Mouse (Mus musculus) natural killer cell, adult 2 months (primary cell): Measurements from ENCODE around the gene Gm20388.

Experiments used
- DNase-seq, 2 experiments: peaks; one replicate each; pipeline ENCODE4 v3.0.0; 2022; ENCODE audit warnings: low spot score in 2 of 2

The Gm20388 gene

DNA sequence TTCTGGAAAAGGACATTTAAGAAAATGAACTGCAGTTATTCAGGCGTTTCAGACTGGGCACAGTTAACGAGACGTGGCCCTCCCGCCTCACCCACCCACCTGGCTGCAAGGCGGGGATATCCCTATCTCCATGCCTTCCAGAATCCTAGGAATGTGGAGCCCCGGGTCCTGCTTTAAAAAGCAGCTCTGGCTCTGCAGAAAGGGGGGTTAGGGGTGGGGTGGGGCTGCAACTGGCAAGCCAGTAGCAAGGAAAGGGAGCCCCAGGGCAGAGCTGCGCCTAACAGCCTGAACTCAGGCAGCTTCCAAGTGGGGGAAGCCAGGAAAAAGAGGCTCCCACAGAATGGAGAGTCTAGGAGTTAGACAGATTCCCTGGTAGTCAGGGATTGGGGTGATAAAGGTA, 2668.6 kb downstream of the Gm20388 start:
- no peak for DNase-seq

DNA sequence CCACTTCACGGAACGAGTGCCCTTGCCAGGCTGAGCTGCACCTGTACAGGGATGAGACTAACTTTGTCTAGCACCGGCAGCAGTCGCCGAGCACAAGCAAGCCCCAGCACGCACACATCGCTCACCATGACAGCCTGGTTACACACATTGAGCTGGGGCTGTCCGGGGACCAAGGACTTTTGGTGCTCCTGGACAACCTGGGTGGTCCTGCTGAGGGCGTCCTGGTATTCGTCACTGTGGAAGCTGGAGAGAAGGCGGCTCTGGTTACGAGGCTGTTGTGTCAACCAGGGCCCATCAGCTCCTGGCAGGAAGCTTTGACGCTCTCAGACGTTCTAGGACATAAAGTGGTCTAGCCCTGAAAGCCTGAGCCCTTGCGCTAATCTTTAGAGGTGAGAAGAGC, 2670.3 kb downstream of the Gm20388 start:
- DNase-seq = no peak

DNA sequence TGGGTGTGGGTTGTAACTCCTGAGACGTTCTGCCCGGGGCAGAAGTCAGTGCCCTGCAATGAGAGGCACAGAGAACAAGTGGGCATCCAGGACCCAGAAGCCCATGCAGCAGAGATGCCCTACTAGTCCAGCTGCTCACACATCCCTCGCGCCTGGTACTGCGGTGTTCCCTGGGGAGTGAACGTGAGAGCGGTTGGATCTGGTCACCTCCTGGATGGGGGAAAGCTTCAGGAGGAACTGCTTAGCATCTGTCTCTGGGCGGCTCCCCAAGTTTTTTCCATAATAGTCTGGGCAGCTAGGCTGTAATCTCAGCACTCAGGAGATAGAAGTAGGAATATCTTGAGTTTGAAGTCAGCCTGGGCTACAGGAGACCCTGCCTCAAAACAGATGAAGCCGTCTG, 2674.3 kb downstream of the Gm20388 start:
- DNase-seq = no peak

DNA sequence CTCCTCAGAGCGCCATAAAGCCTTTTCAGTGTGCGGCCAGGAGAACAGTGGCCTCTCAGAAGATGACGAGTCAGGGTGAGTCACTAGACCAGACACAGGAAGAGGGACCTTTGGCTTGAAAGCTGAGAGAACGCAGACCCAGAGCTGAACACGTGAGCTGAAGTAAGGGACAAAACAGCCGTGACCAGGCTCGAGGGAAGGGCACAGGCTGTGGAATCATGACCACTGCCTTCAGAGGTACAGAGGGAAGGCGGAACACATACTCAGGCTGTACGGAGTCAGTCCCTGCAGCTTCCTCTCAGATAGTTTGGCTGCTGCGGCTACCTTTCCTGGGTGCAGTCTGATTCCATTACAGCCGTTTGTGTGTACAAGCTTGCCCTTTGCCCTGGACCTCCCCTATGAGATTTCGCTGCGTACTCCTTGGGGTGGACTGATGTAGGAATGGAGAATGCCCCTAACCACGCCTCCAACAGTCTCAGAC, 2674.8 kb downstream of the Gm20388 start:
- DNase-seq = no peak

DNA sequence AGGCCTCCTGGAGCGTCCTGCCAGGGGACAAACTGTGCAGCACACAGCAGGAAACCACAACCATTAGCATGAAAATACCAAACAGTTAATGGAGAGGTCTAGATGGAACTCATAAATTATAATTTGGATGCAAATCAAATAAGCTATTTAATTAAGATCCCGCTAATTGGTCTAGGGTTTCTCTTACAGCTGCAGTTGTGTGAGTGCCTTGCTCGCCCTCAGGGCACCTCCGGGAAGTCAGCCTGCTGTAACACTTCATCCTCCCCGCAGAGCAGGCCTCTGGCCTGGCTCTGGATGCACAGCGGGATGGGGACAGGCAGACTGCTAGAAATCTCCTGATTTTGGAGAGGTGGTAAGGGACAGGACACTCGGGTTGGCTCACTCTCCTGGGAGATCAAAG, 2675.5 kb downstream of the Gm20388 start:
- no peak for DNase-seq

DNA sequence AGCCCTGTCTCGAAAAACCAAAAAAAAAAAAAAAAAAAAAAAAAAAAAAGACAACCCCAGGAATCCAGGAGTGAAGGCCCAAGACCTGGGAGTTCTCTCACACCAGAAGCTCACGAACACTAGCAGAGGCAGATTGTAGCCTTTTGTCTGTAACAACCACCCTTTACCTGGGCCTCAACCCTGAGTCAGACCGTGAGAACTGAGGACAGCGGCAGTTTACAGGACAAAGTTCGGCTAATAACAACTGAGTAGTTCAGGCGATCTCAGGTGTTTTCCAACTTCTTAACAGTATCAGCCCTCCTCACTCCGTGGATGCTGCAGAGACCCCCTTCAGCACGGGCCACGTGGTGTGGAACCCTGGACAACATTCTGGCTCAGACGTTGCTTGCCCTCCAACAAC, 2676.1 kb downstream of the Gm20388 start:
- DNase-seq = no peak

DNA sequence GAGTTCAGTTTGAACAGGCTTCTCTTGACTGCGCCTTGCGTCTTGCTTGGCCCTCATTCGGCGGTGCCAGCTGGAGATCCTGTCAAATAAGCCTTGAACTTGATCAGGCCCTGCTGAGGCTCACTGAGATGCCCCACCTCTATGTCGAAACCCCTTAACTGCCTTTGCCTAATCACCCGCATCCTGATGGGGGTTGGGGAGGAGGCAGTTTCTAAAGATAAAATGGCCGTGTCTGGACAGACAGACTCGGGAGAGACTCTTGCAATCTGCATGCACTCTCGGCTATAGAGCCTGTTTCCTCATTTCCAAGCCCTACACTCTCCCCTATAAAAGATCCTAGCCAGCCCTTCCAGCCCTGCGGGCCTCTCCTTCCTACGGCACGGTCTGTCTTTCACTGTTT, 2682.6 kb downstream of the Gm20388 start:
- no peak for DNase-seq

DNA sequence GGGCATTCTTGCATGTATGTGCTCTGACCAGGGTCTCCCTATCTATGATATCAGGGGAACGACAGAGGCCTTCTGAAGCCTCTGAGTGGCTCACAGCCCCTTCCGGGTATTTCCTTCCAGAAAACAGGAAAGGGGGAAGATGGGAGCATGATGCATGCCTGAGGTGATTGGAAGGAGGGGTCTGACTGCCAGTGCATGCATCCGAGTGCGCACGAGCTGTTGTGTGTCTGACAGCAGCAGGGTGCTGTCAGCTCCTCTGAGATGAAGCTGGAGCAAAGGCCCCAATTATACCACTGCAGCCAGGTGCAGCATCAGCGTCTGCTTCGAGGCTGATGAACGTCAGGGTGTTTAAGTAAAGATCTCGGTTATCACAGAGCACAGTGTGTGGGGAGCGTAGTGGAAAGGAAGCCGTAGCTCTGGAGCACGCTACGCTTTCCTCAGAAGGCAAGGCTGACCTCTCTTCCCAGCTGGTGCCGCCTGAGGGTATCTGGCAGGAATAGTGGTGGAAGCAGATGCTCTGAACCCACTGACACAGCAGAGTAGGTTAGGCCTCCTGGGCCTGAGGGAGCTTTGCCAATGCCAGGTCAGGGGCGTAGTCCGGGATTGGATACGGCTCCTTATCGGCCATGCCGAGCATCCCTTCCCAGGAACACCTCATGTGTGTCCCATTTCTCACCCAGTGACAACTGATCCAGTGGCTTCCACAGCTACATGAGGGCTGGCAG, 2683.3 kb downstream of the Gm20388 start:
- no peak for DNase-seq

DNA sequence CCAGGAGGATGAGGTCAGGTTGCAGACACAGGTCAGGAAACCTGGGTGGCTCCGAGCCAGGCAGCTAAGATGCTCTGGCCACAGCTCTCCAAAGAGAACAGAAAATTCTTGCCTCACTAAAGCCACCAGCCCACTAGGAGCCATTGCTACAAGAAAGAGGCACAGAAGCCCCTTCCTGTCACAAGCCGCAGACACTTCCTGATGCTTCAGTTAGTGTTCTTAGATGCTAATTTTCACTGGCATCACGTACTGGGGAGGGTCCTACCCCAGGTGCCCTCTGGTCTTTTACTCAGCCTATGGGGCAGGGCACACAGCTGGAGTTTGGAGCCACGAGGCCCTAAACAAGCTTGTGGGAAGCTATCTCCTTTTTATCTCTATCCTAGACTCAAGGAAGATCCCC, 2685.4 kb downstream of the Gm20388 start:
- DNase-seq = no peak

DNA sequence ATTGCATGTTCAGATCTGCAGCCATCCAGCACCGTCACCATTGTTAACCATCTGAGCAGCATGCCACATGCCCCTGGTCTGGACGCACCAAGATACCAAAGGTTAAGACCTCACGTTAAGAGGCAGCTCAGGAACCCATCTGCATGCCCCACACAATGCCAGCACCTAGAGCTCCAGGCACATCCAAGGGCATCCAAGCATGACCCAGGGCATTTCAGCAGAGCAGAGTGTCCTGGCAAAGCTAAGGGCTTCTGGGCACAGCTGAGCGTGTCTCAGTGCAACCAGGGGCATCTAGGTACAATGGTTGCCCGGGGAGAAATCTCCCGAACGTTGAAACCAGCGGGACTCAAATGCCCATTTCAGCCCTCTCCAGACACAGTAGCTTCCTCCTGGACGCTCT, 2690.0 kb downstream of the Gm20388 start:
- DNase-seq = no peak

DNA sequence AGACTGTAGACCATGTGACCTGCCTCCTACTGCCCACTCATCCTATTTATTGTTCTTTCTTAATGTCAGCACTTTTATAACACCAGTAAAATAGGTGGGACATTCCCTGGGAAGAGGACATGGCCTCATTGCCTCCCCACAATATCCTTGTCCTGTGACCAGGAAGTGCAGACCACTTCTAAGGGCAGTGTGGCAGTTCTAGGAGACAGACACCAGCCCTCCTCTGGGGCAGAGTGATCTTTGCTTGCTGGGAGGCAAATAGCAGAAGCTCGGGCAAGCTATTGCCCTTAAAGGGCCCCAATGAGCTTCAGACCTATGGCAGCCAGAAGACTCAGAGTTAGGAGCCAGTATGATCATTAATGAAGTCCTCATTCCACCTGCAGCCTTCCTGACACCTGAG, 2694.0 kb downstream of the Gm20388 start:
- DNase-seq = no peak

DNA sequence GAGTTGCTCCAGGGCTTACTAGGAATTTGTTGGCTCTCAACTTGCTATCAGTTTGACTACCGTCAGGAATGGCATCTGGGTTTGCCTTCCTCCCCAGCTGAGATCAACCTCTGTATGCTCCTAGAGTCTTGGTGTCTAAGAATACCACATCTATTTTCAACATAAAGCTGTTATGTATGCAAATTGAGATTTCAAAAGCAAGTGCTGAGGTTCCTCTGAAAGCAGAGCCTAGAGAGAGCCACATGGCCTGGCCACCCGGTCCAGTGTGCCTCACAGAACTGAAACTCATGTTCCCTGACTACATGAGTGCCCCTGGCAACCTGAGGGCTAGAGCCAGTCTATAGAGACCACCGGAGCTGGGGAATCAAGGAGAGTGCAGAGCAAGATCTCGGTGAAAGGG, 2694.7 kb downstream of the Gm20388 start:
- no peak for DNase-seq

DNA sequence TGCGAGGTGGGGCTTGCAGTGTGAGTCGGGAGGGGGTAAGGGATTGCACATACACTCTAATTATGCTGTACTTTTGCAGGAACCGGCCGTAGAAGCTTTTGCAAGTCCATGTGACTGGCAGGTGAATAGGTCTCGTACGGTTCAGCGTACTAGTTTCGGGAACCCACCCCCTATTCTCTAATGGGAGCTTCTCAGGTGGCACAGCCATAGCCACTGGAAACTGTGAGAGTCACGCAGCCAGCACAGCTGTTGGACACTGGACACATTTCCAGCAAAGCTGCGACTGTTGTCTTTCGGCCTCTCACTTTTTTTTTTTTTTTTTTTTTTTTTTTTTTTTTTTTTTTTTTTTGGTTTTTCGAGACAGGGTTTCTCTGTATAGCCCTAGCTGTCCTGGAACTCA, 2696.2 kb downstream of the Gm20388 start:
- DNase-seq = no peak

DNA sequence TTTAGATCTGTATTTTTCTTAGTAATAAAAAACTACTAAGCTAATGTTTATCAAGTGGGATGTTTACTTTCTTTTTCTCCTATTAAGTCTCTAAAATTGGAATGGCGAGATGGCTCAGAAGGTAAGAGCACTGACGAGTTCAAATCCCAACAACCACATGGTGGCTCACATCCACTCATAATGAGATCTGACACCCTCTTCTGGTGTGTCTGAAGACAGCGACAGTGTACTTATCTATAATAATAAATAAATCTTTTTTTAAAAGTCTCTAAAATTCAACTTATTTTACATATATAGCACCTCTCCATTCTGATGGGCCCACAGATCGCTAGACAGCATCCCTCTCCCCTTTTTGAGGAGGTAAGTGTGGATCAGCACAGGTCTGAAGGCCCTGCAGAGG, 2699.6 kb downstream of the Gm20388 start:
- no peak for DNase-seq

DNA sequence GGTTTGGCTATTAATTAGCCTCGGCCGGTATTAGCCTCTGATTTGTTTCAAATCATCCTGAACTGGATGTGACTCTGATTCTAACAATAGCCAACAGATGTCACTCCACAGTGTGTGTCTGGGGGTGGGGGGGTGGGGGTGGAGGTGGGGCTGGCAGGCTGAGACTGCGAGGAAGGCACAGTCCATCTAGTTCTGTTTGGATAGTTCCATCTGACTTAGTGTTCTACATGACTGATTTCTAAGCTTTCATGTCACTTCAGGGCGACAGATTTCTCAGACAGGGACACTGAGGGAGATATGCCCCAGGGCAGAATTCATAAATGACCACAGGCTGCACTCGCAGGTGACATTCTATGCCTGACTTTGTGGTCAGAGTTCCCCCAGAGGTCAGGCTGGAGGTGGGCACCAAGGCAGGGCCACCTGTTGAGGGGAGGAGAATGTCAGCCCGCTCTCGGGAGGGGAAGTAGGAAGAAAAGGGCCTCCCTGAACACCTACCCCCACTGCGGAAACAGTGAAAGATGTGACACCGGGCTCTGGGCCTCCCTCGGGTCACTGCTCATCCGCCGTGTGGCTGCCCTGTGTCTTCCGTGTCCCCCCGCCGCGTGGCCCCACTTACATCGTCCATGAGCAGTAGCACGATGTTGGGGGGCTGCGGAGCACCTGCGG, 2700.1 kb downstream of the Gm20388 start:
- no peak for DNase-seq

DNA sequence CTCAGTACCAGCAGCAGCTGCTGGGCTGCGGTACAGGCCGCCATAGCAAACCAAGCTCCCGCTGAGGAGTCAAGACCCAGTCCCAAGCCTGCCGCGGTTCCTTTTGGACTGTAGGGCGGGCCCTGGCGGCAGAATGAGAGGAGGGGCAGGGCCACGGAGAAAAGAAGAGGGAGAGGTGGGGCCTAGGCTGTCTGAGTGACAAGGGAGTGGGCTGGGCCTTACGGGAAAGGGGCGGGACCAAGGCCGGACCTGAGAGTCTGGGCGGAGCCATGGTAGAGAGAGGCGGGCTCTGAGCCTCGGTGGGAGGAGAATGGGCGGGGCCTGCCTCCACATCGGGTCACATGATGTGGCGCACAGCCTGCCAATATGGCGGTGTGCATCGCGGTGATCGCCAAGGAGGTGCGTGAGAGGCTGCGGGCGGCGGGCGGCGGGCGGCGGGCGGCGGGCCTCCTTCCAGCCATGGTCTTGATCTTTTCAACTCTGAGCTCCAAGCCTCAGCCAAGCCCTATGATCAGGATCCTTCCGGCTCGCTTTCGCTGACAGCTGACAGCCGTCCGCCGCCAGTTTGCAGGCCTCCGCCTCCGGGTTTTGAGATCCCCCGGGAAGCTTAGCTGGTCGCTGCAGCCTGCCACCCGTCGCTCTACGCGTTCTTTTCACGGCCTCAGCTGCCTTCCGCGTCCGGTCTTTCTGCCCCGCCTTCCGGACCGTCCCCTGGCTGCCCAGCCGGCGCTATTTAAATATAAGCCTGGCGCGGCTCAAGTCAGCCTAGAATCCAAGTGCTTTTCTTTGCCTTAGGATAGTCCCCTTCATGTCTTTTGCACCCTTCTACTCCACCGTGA, 2700.9 kb downstream of the Gm20388 start, which contains the start of the genes Galns and Trappc2l:
Gene Galns (minus strand): TSS at position 169 of the 839 bp plus-strand sequence.
Gene Trappc2l (plus strand): TSS at position 346 of the 839 bp plus-strand sequence.
- DNase-seq = peak; percentile 94 to 96

DNA sequence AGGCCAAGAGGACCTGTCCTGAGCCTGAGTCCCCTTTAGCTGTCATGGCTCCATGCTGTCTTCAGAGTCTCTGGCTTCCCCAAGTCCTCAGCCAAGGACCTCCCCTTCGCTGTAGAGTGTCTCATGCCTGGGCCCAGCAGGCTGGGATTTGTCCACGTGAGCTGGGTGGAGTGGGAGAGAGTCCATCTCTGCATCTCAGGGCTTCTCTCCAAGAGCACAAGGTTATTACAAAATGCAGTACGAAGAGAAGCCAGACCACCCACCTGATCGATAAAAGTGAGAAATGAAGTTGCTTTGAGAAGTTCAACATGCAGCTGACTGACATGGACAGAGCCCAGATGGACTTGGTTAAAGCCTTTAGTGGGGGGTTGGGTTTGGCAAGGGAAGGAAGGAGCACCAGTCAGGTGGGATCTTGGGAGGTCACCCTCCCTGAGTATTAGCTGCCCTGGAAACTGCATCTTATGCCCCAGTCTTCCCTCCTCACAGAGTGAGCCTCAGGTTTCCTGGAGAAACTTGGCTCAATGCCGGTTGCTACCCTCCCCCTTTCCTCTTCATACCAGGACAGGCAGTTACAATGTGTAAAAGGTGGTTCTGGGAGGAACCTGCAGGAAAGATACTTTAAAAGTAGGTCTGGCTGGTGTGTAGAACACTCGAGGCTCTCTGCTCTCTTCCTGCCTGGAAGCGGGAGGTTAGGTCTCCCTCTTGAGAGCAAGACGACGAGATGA, 2705.7 kb downstream of the Gm20388 start:
- no peak for DNase-seq

DNA sequence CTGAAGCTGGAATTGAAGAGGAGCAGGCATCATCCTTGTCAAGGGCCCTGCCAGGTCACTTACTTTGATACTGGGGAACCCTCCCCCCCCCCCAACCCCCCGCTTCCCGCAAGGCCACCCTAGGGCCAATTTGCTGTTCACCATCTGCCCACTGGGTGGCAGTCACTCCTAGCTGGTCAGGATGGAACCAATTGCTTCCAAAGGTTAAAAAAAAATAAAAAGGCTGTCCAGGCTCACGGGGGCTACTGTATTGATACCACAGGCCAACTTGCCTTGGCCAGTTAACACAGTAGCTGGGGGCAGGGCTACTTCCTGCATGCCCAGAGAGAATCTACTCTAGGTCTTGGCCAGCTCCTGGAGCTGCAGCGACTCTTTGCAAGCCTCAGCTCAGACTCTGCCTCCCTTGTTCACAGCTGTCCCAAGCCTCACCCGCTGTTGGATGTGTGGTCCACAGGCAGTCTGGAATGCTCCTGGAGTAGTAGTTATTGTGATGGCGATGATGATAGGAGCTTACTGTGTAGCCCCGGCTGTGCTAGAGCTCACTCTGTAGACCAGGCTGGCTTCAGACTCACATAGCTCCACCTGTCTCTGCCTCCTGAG, 2707.4 kb downstream of the Gm20388 start:
- DNase-seq = peak; percentile 73 to 83

DNA sequence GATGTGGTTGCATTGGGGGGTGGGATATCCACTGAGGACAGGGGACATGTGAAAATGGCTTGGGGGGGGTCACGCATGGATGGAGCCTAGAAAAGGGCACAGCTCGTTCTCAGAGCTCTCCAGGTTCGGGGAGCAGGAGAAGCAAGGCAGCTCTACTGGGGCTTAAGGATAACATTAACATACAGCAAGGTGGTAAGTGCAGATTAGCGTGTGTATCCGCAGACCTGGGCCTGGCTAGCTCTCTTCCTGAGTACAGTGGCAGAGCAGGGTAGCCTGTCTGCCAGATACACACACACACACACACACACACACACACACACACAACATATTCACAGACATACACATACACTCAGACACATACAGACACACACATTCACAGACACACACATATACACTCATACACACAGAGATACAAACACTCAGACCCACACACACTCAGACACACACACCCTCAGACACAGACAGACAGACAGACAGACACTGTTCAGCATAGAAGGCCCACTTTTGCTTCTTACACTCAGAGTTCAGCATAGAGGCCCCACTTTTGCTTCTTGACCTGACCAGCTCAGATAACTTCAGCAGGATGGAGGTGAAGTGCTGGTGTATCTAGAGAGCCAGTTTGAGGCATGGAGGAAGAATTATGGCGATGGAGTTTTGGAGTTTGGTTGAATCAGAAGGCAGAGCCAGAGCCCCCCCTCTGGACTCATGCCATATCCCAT, 2708.2 kb downstream of the Gm20388 start:
- no peak for DNase-seq

DNA sequence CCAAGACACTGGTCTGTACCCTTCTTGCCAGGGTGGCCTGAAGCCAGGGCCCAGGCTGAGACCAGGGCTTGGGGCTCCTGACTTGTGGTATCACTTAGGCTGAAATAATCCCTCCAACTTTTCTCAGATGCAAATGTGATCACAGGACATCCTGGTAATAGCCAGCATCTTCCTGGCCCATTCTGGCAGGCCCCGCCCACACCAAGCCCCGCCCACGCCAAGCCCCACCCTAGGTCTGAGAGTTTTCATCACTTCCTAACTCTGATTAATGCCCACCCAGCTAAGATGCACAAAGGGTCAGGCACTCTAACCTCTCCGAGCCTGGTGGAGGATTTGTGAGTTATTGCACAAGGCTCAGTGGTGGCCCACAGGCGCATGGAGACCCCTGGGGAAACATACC, 2709.8 kb downstream of the Gm20388 start:
- no peak for DNase-seq

DNA sequence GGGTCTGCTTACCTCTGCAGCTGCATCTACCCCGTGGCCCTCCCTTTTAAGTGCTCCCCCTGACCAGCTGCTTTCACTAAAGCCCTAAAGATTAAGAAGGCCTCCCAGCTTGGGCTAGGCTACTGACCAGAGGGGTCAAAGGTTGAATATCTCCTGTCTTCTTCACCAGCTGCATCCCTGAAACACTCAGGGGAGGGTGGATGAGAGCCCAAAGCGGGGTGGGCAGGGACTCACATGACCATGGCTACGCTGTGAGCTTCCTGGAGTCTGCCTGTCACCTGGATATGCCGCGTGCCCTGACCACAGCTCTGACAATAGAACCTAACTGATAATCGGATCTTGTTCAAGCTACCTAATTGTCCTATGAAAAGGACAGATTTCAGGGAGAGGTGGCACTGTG, 2712.1 kb downstream of the Gm20388 start, which contains the start of gene Pabpn1l:
Gene Pabpn1l (minus strand): TSS at position 13 of the 400 bp plus-strand sequence.
- no peak for DNase-seq
